Mouse (Mus musculus): Measurements from ENCODE around the gene Anapc7.
"Not testable (repeated sequence)": the region's sequence is repeated elsewhere in the genome, so short reads cannot be mapped to it uniquely, and the experiment has no call there.

Anapc7 gene

GRCm38 (mm10) chr5:122409692-122410645, 11.5 kb upstream of the Anapc7 start:
- DNase-seq, result peak; percentile 25

- no peak for DNase-seq
Measured at GRCm38 (mm10) chr5:122411892-122412291, 9.6 kb upstream of the Anapc7 start.

- DNase-seq, result no peak
Measured at GRCm38 (mm10) chr5:122412826-122413225, 8.7 kb upstream of the Anapc7 start.

GRCm38 (mm10) chr5:122414351-122414750, 7.1 kb upstream of the Anapc7 start:
- no peak for DNase-seq

GRCm38 (mm10) chr5:122415465-122415864, 6.0 kb upstream of the Anapc7 start:
- no peak for DNase-seq

GRCm38 (mm10) chr5:122420676-122421075, 817 bp upstream of the Anapc7 start:
- not testable (repeated sequence) for DNase-seq

GRCm38 (mm10) chr5:122422071-122422964, 825 bp downstream of the Anapc7 start:
- DNase-seq, result peak; percentile 94

- DNase-seq, result no peak
Measured at GRCm38 (mm10) chr5:122423083-122423482, 1.6 kb downstream of the Anapc7 start.

GRCm38 (mm10) chr5:122425550-122425949, 4.1 kb downstream of the Anapc7 start:
- no peak for DNase-seq

GRCm38 (mm10) chr5:122430036-122430775, 8.7 kb downstream of the Anapc7 start:
- no peak for DNase-seq

- DNase-seq, result no peak
Measured at GRCm38 (mm10) chr5:122431221-122431620, 9.7 kb downstream of the Anapc7 start.

- DNase-seq, result no peak
Measured at GRCm38 (mm10) chr5:122434541-122434940, 13.0 kb downstream of the Anapc7 start.

- DNase-seq, result no peak
Measured at GRCm38 (mm10) chr5:122439400-122440094, 18.1 kb downstream of the Anapc7 start.

- DNase-seq, result no peak
Measured at GRCm38 (mm10) chr5:122440095-122440630, 18.7 kb downstream of the Anapc7 start.

- no peak for DNase-seq
Measured at GRCm38 (mm10) chr5:122444492-122444891, 23.0 kb downstream of the Anapc7 start.

GRCm38 (mm10) chr5:122445051-122445610, 23.6 kb downstream of the Anapc7 start:
- no peak for DNase-seq

GRCm38 (mm10) chr5:122447857-122448256, 26.4 kb downstream of the Anapc7 start:
- DNase-seq, result peak; percentile 34

- DNase-seq, result no peak
Measured at GRCm38 (mm10) chr5:122448869-122449268, 27.4 kb downstream of the Anapc7 start.

GRCm38 (mm10) chr5:122449946-122450345, 28.5 kb downstream of the Anapc7 start:
- peak; percentile 55 for DNase-seq

- DNase-seq, result no peak
Measured at GRCm38 (mm10) chr5:122450913-122451317, 29.4 kb downstream of the Anapc7 start.

- no peak for DNase-seq
Measured at GRCm38 (mm10) chr5:122451324-122451723, 29.8 kb downstream of the Anapc7 start.

Measured in retina, postnatal 1 day (tissue).